Mouse (Mus musculus): ENCODE measurements around the gene Ankrd44. TPM values are rescaled to one million over a fixed set of nuclear protein-coding genes. Genes with fewer than 3 reads are reported as not detected.

Gene Ankrd44
- polyA plus RNA-seq, 1 experiment from 2014 or later, result 20.9 TPM

DNA sequence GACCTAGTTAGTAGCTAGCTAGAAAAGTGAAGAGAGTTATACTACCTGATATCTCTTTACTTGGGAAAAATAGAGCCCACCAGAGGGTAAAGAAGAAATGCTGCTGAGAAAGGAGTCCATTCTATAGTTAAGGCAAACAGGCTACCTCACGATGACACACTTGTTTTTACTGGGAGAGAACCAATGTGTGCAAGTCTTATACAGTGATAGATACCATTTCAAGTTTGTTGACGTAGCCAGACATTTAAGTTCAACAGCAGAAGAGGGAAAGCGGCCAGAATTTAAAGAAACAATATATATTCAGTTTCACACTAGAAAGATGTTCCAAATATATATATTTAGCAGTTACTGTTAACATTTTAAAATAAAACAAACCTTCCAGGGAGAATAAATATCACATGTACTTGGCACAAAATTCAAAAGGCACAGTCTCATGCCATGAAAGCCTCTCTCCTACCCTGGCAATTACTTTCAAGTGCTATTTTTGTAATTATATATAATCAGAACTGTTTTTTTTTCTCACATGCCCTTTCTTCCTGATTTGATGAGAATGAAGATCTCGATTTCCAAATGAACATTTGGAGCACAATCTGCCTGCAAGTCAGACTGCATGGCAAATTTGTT, 328.5 kb downstream of the Ankrd44 start:
- H3K4me1 ChIP-seq, result no peaks in the 10 kb centered on the region
- H3K27me3 ChIP-seq, result no peaks in the 10 kb centered on the region
- WGBS, result 83% methylated on average over 4 of the region's 4 CpGs
- no peaks in the 10 kb centered on the region for H3K36me3 ChIP-seq
- no peak overlapping the region for H3K27ac ChIP-seq
- H3K9ac ChIP-seq, result no peak overlapping the region
- no peak overlapping the region for H3K4me3 ChIP-seq
- no peak for ATAC-seq (ENCODE audit: low FRiP score)
- H3K4me2 ChIP-seq (replicated peaks), result no peak overlapping the region
- no peaks in the 10 kb centered on the region for H3K9me3 ChIP-seq (replicated peaks)

GRCm38 (mm10) chr1:54596151-54596550, 330.0 kb downstream of the Ankrd44 start:
- H3K4me3 ChIP-seq, result no peak overlapping the region
- H3K36me3 ChIP-seq, result no peaks in the 10 kb centered on the region
- H3K27ac ChIP-seq, result no peak overlapping the region
- no peaks in the 10 kb centered on the region for H3K9me3 ChIP-seq (replicated peaks)
- no peak overlapping the region for H3K9ac ChIP-seq
- ATAC-seq (ENCODE audit: low FRiP score), result no peak
- WGBS, result 92% methylated on average over 2 of the region's 2 CpGs
- no peaks in the 10 kb centered on the region for H3K27me3 ChIP-seq
- H3K4me1 ChIP-seq, result no peaks in the 10 kb centered on the region
- no peak overlapping the region for H3K4me2 ChIP-seq (replicated peaks)

Small RNA genes lying within 50 kb of the gene (microRNA-seq; reads per million reads assigned to microRNA genes)
- not detected for gene Gm24053

Other genes starting within 250 kb of the Ankrd44 start
- gene Sf3b1, start 101.1 kb upstream of the Ankrd44 start, polyA plus RNA-seq (2016; fragmentation: Nextera tagmentation; extraction: Ambion mirVana), result 347 and 353 TPM in 2 replicates
- 29.8 and 31.4 TPM in 2 replicates for gene Coq10b, start 126.4 kb upstream of the Ankrd44 start, polyA plus RNA-seq (2016; fragmentation: Nextera tagmentation; extraction: Ambion mirVana)
- 303 and 338 TPM in 2 replicates for gene Hspe1, start 161.7 kb upstream of the Ankrd44 start, polyA plus RNA-seq (2016; fragmentation: Nextera tagmentation; extraction: Ambion mirVana)
- 304 and 325 TPM in 2 replicates for gene Hspd1, start 161.9 kb upstream of the Ankrd44 start, polyA plus RNA-seq (2016; fragmentation: Nextera tagmentation; extraction: Ambion mirVana)
- 150 and 161 TPM in 2 replicates for gene Mob4, start 204.8 kb upstream of the Ankrd44 start, polyA plus RNA-seq (2016; fragmentation: Nextera tagmentation; extraction: Ambion mirVana)